Mouse (Mus musculus): ENCODE measurements around the gene Rptor. TPM values are rescaled to one million over a fixed set of nuclear protein-coding genes. Genes with fewer than 3 reads are reported as not detected.
A peak's percentile ranks its signal among the peaks of the same experiment; 100 is the strongest.

The Rptor gene
- total RNA-seq, 1 experiment from 2014 or later = 15.3 TPM

- ATAC-seq (replicated peaks; ENCODE audit: insufficient number of reproducible peaks, low FRiP score, low TSS enrichment, poor library complexity, severe bottlenecking) = no peak
Measured at GRCm38 (mm10) chr11:119902891-119903290, 300.2 kb downstream of the Rptor start.

- ATAC-seq (replicated peaks; ENCODE audit: insufficient number of reproducible peaks, low FRiP score, low TSS enrichment, poor library complexity, severe bottlenecking) = peak; percentile 84
Measured at GRCm38 (mm10) chr11:119904621-119905286, 302.0 kb downstream of the Rptor start.

DNA sequence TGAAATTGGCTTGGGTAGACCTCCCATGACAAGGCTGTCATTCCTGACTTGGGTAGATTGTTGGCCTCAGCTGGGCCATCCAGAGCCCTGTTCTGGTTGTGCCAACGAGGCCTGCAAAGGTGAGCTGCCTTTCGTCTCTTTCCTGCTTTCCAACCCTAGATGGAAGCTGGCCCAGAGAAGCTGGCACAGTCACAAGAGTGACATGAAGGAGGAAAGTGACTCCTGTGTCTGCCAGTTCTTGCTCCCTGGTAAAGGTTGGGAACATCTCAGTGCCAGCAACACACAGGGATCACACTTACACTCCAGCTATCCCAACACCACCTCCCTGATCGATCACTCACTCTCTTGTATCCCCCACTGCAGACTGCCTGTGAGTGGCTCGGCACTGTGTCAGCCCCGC lies 303.1 kb downstream of the Rptor start:
- no peak for ATAC-seq (replicated peaks; ENCODE audit: insufficient number of reproducible peaks, low FRiP score, low TSS enrichment, poor library complexity, severe bottlenecking)

DNA sequence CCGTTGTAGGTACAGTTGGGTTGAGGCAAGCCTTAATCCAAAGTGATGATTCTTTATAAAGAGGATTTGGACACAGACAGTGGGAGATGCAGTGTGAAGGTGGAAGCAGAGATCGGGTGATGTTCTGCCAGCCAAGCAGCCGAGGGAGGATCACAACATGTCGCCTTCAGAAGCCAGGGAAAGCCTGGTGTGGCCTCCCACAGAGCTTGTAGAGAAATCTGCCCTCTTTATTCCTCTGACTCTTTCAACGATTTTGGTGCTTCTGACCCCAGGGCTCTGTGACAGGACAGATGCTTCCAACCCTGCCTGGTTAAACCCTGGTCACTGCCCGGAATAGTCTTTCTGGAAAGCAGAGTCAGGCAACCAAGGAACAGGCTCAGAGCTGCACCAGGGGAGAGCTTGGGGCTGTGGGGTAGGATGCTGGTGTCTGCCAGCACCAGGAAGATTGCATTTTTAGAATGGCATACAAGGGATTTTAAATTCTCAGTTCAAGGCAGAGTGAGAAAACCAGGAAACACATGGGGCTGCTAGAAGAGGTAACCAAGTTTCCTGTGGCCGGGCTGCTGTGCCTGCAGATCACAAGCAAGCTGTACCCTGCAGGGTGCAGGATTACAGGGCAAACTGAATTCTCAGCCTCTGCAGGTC lies 304.4 kb downstream of the Rptor start:
- ATAC-seq (replicated peaks; ENCODE audit: insufficient number of reproducible peaks, low FRiP score, low TSS enrichment, poor library complexity, severe bottlenecking) = no peak

- ATAC-seq (replicated peaks; ENCODE audit: insufficient number of reproducible peaks, low FRiP score, low TSS enrichment, poor library complexity, severe bottlenecking) = no peak
Measured at GRCm38 (mm10) chr11:119907711-119908110, 305.0 kb downstream of the Rptor start.

GRCm38 (mm10) chr11:119909436-119909835 lies 306.7 kb downstream of the Rptor start:
- no peak for ATAC-seq (replicated peaks; ENCODE audit: insufficient number of reproducible peaks, low FRiP score, low TSS enrichment, poor library complexity, severe bottlenecking)

DNA sequence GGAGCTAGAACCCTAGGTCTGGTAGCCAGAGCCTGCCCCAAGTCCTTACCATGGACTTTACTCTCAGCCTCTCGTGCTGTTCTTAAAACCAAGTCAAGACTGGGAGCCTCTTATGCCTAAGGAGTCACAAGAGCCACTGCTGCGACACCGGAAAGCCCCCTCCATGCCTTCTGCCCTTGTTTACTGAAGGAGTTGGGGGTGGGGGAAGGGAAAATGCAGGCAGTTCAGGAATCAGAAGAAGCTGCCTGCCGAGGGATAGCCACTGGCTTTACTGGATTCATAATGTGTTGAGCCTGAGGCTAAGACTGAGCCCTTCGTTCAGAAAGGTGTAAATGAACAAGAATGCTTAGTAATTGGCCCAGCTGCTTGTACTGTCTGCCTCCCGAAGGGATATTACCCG lies 310.1 kb downstream of the Rptor start:
- no peak for ATAC-seq (replicated peaks; ENCODE audit: insufficient number of reproducible peaks, low FRiP score, low TSS enrichment, poor library complexity, severe bottlenecking)

DNA sequence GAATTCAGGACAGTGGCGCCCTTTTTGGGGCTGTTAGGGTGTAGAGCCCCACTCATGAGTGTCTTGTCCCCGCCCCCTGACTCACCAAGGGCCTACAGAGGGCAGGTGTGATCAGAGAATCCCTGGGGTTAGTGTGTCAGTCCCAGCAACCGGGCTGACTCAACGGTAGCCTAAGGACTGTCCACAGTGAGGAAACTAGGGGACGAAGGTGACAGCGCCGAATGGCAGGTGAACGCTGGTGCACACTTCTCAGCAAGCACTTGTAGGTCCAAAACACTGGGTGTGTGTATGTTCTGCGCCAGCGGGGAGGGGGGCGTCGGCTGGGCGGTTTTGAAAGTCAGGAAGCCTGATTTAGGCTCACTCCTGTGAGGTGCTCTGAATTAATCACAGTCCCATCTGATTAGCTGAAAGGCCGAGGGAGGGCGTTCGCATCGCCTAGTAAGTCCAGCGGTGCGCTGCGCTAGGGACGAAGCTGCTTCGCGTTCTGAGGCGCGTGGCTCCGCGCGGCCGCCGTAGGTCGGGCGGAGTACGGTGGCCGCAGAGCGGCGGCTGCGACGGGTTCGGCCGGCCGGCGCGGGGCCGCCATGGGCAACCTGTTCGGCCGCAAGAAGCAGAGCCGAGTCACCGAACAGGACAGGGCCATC lies 310.7 kb downstream of the Rptor start, which contains the start of gene Chmp6:
Gene Chmp6 (plus strand): TSS at position 151 of the 644 bp plus-strand sequence.
- ATAC-seq (replicated peaks; ENCODE audit: insufficient number of reproducible peaks, low FRiP score, low TSS enrichment, poor library complexity, severe bottlenecking) = peak; percentile 65

DNA sequence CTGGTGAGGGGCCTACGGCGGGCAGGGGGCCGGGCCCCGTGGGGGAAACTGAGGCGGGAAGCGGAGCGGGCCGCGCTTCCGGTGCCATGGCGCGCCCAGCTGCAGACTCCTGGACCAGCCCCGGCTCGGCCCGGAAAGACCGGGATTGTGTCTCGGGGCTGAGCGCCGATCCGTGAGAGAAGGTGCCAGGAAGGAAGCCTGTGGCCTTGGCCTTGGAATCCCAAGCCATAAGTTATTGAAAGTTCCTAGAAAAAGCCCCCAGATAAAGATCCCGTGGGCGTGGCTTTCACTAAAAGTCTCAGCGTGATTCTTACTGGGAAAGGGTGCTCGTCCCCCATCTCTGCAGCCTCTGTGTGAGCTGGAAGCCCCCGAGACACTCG lies 311.2 kb downstream of the Rptor start:
- ATAC-seq (replicated peaks; ENCODE audit: insufficient number of reproducible peaks, low FRiP score, low TSS enrichment, poor library complexity, severe bottlenecking) = no peak

DNA sequence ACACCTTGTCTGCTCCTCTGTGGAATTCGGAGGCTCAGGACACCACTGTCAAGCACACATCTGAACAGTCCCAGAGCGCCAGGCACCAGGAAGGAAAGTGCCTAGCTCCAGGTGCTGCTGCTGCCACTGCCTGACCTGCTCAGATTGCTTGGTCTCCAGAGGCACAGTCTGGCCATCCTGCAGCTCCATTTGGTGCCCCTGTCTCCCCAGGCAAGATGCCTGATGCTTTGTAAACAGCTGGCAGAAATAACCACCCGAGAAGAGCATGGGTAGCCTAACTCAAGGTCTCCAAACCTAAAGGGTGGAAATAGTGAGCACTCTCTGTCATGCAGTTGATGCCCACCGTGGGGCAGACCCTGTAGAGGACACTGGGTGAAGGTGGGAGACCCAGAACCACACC lies 311.7 kb downstream of the Rptor start:
- no peak for ATAC-seq (replicated peaks; ENCODE audit: insufficient number of reproducible peaks, low FRiP score, low TSS enrichment, poor library complexity, severe bottlenecking)

DNA sequence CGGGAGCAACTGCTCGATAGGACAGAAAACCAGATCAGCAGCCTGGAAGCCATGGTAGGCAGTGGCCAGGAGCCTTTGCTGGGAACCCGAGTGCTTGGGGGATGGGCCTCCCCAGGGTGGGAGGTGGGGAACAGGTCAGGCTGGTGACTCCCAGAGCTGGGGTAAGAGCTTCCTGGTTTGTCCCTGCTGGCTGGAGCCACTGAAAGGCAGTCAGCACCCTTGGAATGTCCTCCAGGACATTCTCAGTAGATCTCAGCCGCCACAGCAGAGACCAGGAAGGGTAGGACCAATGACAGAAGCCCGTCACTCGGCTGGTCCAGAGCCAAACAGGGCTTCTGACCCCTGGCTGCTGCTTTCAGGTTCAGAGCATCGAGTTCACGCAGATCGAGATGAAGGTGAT lies 313.0 kb downstream of the Rptor start:
- no peak for ATAC-seq (replicated peaks; ENCODE audit: insufficient number of reproducible peaks, low FRiP score, low TSS enrichment, poor library complexity, severe bottlenecking)

DNA sequence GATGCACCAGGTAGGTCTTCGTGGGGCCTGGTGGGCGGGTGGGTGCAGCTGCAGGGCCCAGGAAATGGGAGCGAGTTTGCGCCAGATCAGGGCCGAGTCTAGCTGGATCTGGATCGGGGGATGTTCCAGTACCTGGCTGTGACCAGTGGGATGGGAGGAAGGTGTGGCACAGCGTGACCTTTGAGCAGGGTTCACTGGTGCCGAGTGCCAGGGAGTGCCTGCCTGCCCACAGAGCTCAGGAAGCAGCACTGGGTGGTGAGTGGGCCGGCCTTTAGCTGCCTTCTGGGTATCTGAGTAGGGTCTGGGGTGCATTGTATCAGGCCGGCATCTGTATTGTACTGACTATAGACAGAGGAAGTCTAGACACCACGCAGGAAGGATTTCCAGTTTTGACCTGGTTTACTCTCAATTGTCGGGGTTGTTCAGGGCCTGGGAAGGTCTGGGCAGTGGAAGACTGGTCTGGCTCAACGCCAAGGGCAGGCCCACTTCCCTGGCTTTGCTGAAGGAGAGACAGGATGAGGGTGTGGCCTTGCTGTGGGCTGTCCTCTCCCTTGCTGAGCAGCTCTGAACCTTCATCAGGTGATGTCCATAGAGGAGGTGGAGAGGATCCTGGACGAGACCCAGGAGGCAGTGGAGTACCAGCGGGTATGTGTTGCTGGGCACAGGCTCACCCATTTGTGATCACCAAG lies 313.5 kb downstream of the Rptor start:
- ATAC-seq (replicated peaks; ENCODE audit: insufficient number of reproducible peaks, low FRiP score, low TSS enrichment, poor library complexity, severe bottlenecking) = no peak

GRCm38 (mm10) chr11:119916834-119917469 lies 314.2 kb downstream of the Rptor start:
- ATAC-seq (replicated peaks; ENCODE audit: insufficient number of reproducible peaks, low FRiP score, low TSS enrichment, poor library complexity, severe bottlenecking) = no peak

DNA sequence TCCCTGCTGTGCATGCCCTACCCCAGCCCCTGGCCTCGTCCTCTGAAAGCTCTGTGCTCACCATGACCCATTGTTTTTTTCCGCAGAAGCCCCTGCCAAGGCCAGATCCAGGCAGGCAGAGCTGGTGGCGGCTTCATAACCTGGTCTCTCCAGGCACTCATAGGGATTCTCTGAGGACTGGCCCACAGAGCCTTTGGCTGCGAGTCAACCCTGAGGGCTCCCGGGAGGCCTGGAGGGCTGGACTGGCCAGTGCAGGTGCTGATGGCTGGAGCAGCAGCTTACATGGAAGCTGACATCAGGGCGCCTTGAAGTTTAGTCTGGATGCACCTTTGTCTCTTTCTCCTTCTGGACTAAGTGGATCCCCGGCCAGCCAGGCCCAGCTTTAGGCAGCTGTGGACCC lies 315.8 kb downstream of the Rptor start:
- no peak for ATAC-seq (replicated peaks; ENCODE audit: insufficient number of reproducible peaks, low FRiP score, low TSS enrichment, poor library complexity, severe bottlenecking)

DNA sequence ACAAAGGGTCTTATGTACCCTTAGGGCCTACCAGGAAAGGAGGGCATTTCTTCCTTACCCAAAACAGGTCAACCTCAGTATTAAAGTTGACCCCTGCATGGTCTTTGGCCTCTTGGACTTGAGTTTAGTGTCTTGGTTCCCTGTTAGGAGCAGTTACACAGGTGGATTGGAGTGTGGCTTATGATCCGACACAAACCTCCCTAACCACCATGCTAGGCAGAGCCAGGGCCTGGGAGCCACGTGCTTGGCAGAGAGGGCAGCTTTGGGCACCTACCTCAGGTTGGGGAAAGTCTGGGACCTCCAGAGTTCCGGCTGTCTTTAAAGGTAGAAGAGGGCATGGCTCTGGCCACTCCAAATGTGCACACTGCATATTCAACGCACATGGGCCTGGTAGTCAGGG lies 316.7 kb downstream of the Rptor start:
- no peak for ATAC-seq (replicated peaks; ENCODE audit: insufficient number of reproducible peaks, low FRiP score, low TSS enrichment, poor library complexity, severe bottlenecking)

DNA sequence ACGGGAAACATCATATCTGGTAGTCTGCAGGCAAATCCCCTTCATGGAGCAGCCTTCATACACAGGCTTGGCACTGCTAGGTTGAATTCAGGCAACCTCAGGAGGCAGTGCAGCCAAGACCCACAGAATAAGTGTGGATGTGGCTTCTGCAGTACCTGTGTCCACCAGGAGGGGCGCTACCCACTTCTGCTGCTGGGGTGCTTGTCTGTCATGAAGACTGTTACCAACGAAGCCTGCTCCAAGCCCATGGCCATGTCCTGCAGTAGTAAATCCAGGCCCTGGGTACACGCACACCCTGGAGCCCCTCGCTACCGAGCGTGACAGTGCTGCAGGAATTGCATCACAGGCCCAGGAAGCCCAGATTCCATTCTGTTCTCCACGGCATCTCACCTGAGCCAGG lies 317.2 kb downstream of the Rptor start:
- peak; percentile 66 for ATAC-seq (replicated peaks; ENCODE audit: insufficient number of reproducible peaks, low FRiP score, low TSS enrichment, poor library complexity, severe bottlenecking)

GRCm38 (mm10) chr11:119920668-119921067 lies 318.0 kb downstream of the Rptor start:
- ATAC-seq (replicated peaks; ENCODE audit: insufficient number of reproducible peaks, low FRiP score, low TSS enrichment, poor library complexity, severe bottlenecking) = no peak

DNA sequence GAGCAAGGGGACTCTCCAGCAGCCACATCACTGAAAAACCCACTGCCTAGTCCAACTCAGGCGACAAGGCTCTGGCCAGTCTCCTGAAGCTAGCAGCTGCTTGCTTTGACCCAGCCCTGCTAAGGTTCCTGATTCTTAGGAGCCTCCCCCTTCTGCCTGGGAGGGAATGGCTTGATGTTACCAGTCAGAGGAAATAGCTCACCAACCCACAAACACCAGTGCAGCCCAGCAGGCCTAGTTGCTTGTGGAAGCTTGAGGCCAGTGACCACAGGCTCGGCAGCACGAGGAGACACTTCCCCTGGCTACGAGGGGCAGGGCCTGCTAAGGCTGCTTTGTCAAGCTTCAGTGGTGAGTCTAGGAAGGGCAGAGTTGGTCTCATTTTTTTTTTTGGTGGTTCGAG lies 322.5 kb downstream of the Rptor start:
- ATAC-seq (replicated peaks; ENCODE audit: insufficient number of reproducible peaks, low FRiP score, low TSS enrichment, poor library complexity, severe bottlenecking) = peak; percentile 99

GRCm38 (mm10) chr11:119926762-119927161 lies 324.1 kb downstream of the Rptor start:
- ATAC-seq (replicated peaks; ENCODE audit: insufficient number of reproducible peaks, low FRiP score, low TSS enrichment, poor library complexity, severe bottlenecking) = no peak
